16 mouse cellular contexts compared by ENCODE assay signal in genomic region chr16:70880678-70881077, GRCm38 (mm10).
DNase-seq lines count a peak whose midpoint lies in the region; ATAC-seq and TF ChIP-seq lines count a peak whose summit lies in the region.
"Had no signal": no experiment of that assay in that cellular context is flagged by ENCODE, and none has a peak within 500 bp of the region (broad histone marks: within the 10 kb centered on the region; RNA-seq: fewer than 3 reads in every experiment).

No protein-coding gene starts in this region.

- H3K4me2 ChIP-seq in forebrain, postnatal 0 days (ENCODE audit: low read depth), result peak overlapping the region; percentile 27
- H3K4me2 ChIP-seq in midbrain, embryonic 15.5 days, result peak overlapping the region; percentile 35
- H3K4me2 ChIP-seq: heart, embryonic 11.5 days; limb, embryonic 12.5 days had no signal

- no peaks in the 10 kb centered on the region for H3K27me3 ChIP-seq in forebrain, postnatal 0 days (ENCODE audit: insufficient read depth, low read length)
- H3K27me3 ChIP-seq in midbrain, embryonic 15.5 days (replicated peaks), result no peaks in the 10 kb centered on the region
- H3K27me3 ChIP-seq: limb, embryonic 12.5 days had no signal

- H3K9me3 ChIP-seq in forebrain, postnatal 0 days (ENCODE audit: low read length), result no peaks in the 10 kb centered on the region
- H3K9me3 ChIP-seq in midbrain, embryonic 15.5 days, result no peaks in the 10 kb centered on the region
- H3K9me3 ChIP-seq: limb, embryonic 12.5 days had no signal

- H3K4me1 ChIP-seq in forebrain, postnatal 0 days (ENCODE audit: insufficient read depth), result no peaks in the 10 kb centered on the region
- H3K4me1 ChIP-seq in midbrain, embryonic 15.5 days, result peaks cover 7% of the 10 kb centered on the region
- H3K4me1 ChIP-seq: limb, embryonic 12.5 days had no signal

- H3K9ac ChIP-seq in forebrain, postnatal 0 days, result 0 out of 2 replicates have a peak overlapping the region, but pooled peaks have one; percentile 40
- H3K9ac ChIP-seq in midbrain, embryonic 15.5 days, result no peak overlapping the region
- H3K9ac ChIP-seq: limb, embryonic 12.5 days had no signal

- peak overlapping the region; percentile 60 for H3K27ac ChIP-seq in forebrain, postnatal 0 days (ENCODE audit: low read depth, low read length)
- peak overlapping the region; percentile 63 for H3K27ac ChIP-seq in midbrain, embryonic 15.5 days
- H3K27ac ChIP-seq: limb, embryonic 12.5 days had no signal

- H3K4me3 ChIP-seq in forebrain, postnatal 0 days (ENCODE audit: low read depth, low read length), result no peak overlapping the region
- H3K4me3 ChIP-seq in midbrain, embryonic 15.5 days, result no peak overlapping the region
- H3K4me3 ChIP-seq: limb, embryonic 12.5 days had no signal

- ATAC-seq in frontal cortex, adult (ENCODE audit: low TSS enrichment), result peak; percentile 74
- ATAC-seq in forebrain, postnatal 0 days, result peak; percentile 57
- 0 out of 2 replicates have a peak, but pooled peaks have one; percentile 44 for ATAC-seq in midbrain, embryonic 15.5 days (replicated peaks)
- no peak for ATAC-seq in megakaryocyte-erythroid progenitor cell, adult 5-6 weeks (replicated peaks; ENCODE audit: low FRiP score, low TSS enrichment, poor library complexity, severe bottlenecking)

- H3K36me3 ChIP-seq in forebrain, postnatal 0 days (ENCODE audit: insufficient read depth), result no peaks in the 10 kb centered on the region
- H3K36me3 ChIP-seq in midbrain, embryonic 15.5 days (replicated peaks), result no peaks in the 10 kb centered on the region
- H3K36me3 ChIP-seq: limb, embryonic 12.5 days had no signal

- no peak for TF ChIP-seq CTCF in brain, embryonic 14.5 days (IDR thresholded peaks at IDR 0.05; ENCODE audit: borderline replicate concordance, extremely low read depth, insufficient read depth, insufficient read length)
- no peak for TF ChIP-seq CTCF in forebrain, postnatal 0 days (IDR thresholded peaks at IDR 0.05; ENCODE audit: low read depth)

- no peak for DNase-seq in frontal cortex, postnatal 25 days (ENCODE audit: low spot score in 2 of 2)
- DNase-seq in brain, embryonic 14.5 days (ENCODE audit: low read depth), result peak; percentile 74
- DNase-seq in forebrain, postnatal 0 days, result peak; percentile 67
- no peak for DNase-seq in Muller cell, postnatal 12 days (ENCODE audit: inconsistent ontology term)
- no peak for DNase-seq in right cerebral cortex, postnatal 36 days (ENCODE audit: low spot score in 2 of 2)
- DNase-seq: cerebellum, adult 2 months; gastrocnemius, postnatal 14 days; heart, postnatal 36 days; kidney, adult 11 months; lung, postnatal 36 days; thymus, postnatal 25 days had no signal

- no peak for TF ChIP-seq POLR2A in brain, embryonic 14.5 days (IDR thresholded peaks at IDR 0.05; ENCODE audit: borderline replicate concordance, extremely low read depth, insufficient read depth, insufficient read length, poor library complexity, severe bottlenecking)

- WGBS in forebrain, postnatal 0 days, result 11% methylated on average over 2 of the region's 2 CpGs
- WGBS in midbrain, embryonic 15.5 days, result 16% methylated on average over 2 of the region's 2 CpGs

Comparison
In these comparisons a context has a peak if more than half of its experiments do, and no peak if none do; other contexts are left out.
1. DNase-seq: peak in brain, embryonic 14.5 days (single experiment) and forebrain, postnatal 0 days (single experiment); none in frontal cortex, postnatal 25 days (0 of 2), Muller cell, postnatal 12 days (single experiment) and right cerebral cortex, postnatal 36 days (0 of 2).